Mouse (Mus musculus) MEL (cell line): ENCODE measurements around the gene Vgll4.

Experiments
- CHD2 ChIP-seq: IDR thresholded peaks from 2 replicates; pipeline ENCODE4 v1.6.1; 2011; ENCODE audit warnings: low read length, improper control_type of control experiment
- CTCF ChIP-seq, 3 experiments: IDR thresholded peaks in 2 of 3; conservative IDR thresholded peaks in 1 of 3; 2 replicates each; pipeline ENCODE4 v1.5.1; 2011 to 2012; ENCODE audit warnings: low read length in 3 of 3, low read depth in 2 of 3, mild to moderate bottlenecking in 2 of 3, improper control_type of control experiment in 1 of 3, inconsistent platforms in 1 of 3, mixed read lengths in 1 of 3, moderate library complexity in 1 of 3; ENCODE audit not compliant: control insufficient read depth in 1 of 3, insufficient read depth in 1 of 3, poor library complexity in 1 of 3, severe bottlenecking in 1 of 3
- ELF1 ChIP-seq: IDR thresholded peaks from 2 replicates; pipeline ENCODE4 v1.6.1; 2014; ENCODE audit warnings: low read depth, mild to moderate bottlenecking, inconsistent platforms, low read length, improper control_type of control experiment, moderate library complexity
- HCFC1 ChIP-seq: IDR thresholded peaks from 2 replicates; pipeline ENCODE4 v1.6.1; 2012; ENCODE audit warnings: low read depth, mild to moderate bottlenecking, inconsistent platforms, low read length, improper control_type of control experiment, moderate library complexity
- MAX ChIP-seq: IDR thresholded peaks from 2 replicates; pipeline ENCODE4 v1.6.1; 2011; ENCODE audit warnings: low read length, improper control_type of control experiment
- POLR2A ChIP-seq, 2 experiments: IDR thresholded peaks; 2 replicates each; pipeline ENCODE4 v1.6.1; 2011 to 2012; ENCODE audit warnings: low read length in 2 of 2, mild to moderate bottlenecking in 2 of 2, control low read depth in 1 of 2, improper control_type of control experiment in 1 of 2, low read depth in 1 of 2, moderate library complexity in 1 of 2; ENCODE audit not compliant: control insufficient read depth in 1 of 2, insufficient read depth in 1 of 2, poor library complexity in 1 of 2
- POLR2AphosphoS2 ChIP-seq: IDR thresholded peaks from 2 replicates; pipeline ENCODE4 v1.6.1; 2011; ENCODE audit warnings: low read length, improper control_type of control experiment

DNA sequence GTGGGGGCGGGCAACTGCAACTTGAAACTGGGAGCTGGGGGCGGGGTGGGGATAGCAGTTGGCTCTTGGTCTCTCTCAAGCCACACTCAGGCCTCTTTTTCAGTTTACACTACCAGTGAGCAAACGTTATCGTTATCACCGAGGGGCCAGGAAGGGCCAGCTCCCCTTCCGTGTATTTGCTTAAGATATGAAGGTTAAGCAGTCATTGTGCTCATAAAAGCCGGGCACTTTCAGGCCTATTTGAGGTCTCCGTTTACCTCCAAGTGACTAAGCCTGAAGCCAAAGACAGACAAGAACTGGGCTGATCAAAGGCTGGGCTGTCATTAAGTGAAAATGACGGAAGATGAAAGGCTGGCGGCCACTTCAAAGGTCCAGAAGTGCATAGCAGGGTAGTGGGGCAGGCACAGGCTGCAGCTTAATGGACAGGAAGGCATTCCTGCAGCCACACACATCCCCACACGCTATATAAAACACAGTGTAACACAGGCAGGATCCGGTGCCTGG is 68.4 kb downstream of the Vgll4 start:
- TF ChIP-seq CHD2 (no peak), ELF1 (peak; percentile 52; the same call in 1 of the 2 replicates), HCFC1 (no peak), CTCF (IDR thresholded peaks at IDR 0.05 in 2 of 3, conservative IDR thresholded peaks at IDR 0.05 in 1 of 3; ENCODE audit: control insufficient read depth in 1 of 3, insufficient read depth in 1 of 3, low read depth in 2 of 3, low read length in 3 of 3, poor library complexity in 1 of 3, severe bottlenecking in 1 of 3) (no peak), MAX (no peak), POLR2A (IDR thresholded peaks at IDR 0.05; ENCODE audit: control insufficient read depth in 1 of 2, insufficient read depth in 1 of 2, low read depth in 1 of 2, low read length in 2 of 2, poor library complexity in 1 of 2) (peak in 1 of 2 experiments; percentile 16; a peak in 1 of 4 replicates), POLR2AphosphoS2 (no peak)
